Mouse (Mus musculus): Measurements from ENCODE around the gene Frrs1l.

DNA sequence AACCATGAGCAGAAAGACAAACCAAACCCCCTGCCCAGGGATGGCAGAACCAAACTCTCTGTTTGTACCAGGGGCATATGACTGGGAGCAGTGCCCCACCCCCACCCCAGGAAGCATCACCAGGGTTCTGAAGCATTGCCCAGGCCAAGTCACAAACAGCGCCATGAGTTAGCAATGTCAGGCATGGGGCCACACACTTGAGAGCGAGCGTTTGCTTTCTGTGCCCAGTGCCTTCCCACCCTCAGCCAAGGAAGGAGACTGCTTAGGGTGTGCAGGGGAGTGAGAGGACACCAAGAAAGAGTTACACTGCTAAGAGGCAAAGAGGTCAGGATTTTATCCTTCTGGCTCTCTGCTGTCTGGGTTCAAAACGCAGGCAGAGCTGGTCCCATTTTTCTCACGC, 20.2 kb upstream of the Frrs1l start:
- TF ChIP-seq CTCF (IDR thresholded peaks at IDR 0.05) (no peak), EP300 (IDR thresholded peaks at IDR 0.05) (no peak)
